ENCODE assay signal across 9 mouse cellular contexts in genomic region chr4:135661082-135661809, GRCm38 (mm10). TPM values are rescaled to one million over a fixed set of nuclear protein-coding genes. Genes with fewer than 3 reads are reported as not detected.
DNase-seq lines count a peak whose midpoint lies in the region.
"Had no signal": no experiment of that assay in that cellular context is flagged by ENCODE, and none has a peak within 500 bp of the region (broad histone marks: within the 10 kb centered on the region; RNA-seq: fewer than 3 reads in every experiment).

No protein-coding gene starts in this region.

- intact Hi-C loops in heart, postnatal 14 days (cut with DNase I) = no loop called here

- DNase-seq in adrenal gland, adult 2 months = peak; percentile 27
- DNase-seq in adrenal gland, adult 8-10 months = no peak
- peak; percentile 37 for DNase-seq in A20 (ENCODE audit: low read depth, low spot score)
- DNase-seq in heart, postnatal 14 days = peak; percentile 47 to 70
- peak; percentile 19 for DNase-seq in lung, postnatal 14 days
- DNase-seq in spleen, postnatal 4 days (ENCODE audit: low spot score in 2 of 2) = no peak
- no peak for DNase-seq in cerebellum, postnatal 4 days (ENCODE audit: low spot score in 2 of 2)
- DNase-seq in embryo, embryonic 9.5 days (ENCODE audit: extremely low spot score) = no peak
- DNase-seq: cerebellum, adult 8-10 months had no signal

RNA-seq across cellular contexts. Expression of gene Ifnlr1, which starts 24.8 kb away (rescaled TPM):
- total RNA-seq in adrenal gland, adult 2 months (2021) = under 1 TPM in 1 of 2 experiments, not detected in 1; 0.45 TPM
- 0.04 and 0.08 TPM in 2 replicates for polyA plus RNA-seq in adrenal gland, adult 2 months (2012; rRNA removed)
- under 1 TPM in 3 of 4 experiments, not detected in 1; 0.17 to 0.22 (median 0.18) TPM for total RNA-seq in adrenal gland, adult 8-10 months (2022)
- total RNA-seq in heart, postnatal 14 days (2021) = 1 to 10 TPM; 2.5 to 2.9 TPM

Comparison
In these comparisons a context has a peak if more than half of its experiments do, and no peak if none do; other contexts are left out.
1. DNase-seq: peak in adrenal gland, adult 2 months (single experiment), A20 (single experiment), heart, postnatal 14 days (2 of 2) and lung, postnatal 14 days (single experiment); none in adrenal gland, adult 8-10 months (single experiment), spleen, postnatal 4 days (0 of 2), cerebellum, postnatal 4 days (0 of 2) and embryo, embryonic 9.5 days (single experiment).